ENCODE assay signal across 12 mouse cellular contexts in genomic region chr3:105876022-105876421, GRCm38 (mm10). TPM values are rescaled to one million over a fixed set of nuclear protein-coding genes. Genes with fewer than 3 reads are reported as not detected.
DNase-seq lines count a peak whose midpoint lies in the region; ATAC-seq lines count a peak whose summit lies in the region.
"Had no signal": no experiment of that assay in that cellular context is flagged by ENCODE, and none has a peak within 500 bp of the region (broad histone marks: within the 10 kb centered on the region; RNA-seq: fewer than 3 reads in every experiment).

No protein-coding gene starts in this region.

- H3K27ac ChIP-seq in kidney, embryonic 15.5 days: no peak overlapping the region
- H3K27ac ChIP-seq in liver, embryonic 16.5 days (ENCODE audit: low read length): no peak overlapping the region
- H3K27ac ChIP-seq: left cerebral cortex, adult 2 months; liver, embryonic 14.5 days had no signal

- intact Hi-C loops in gastrocnemius, postnatal 36 days (cut with DNase I): no loop called here

- no peak overlapping the region for H3K4me3 ChIP-seq in kidney, embryonic 15.5 days (replicated peaks)
- no peak overlapping the region for H3K4me3 ChIP-seq in liver, embryonic 16.5 days (ENCODE audit: low read depth, low read length)
- H3K4me3 ChIP-seq: left cerebral cortex, adult 2 months had no signal

- H3K36me3 ChIP-seq in kidney, embryonic 15.5 days: no peaks in the 10 kb centered on the region
- H3K36me3 ChIP-seq in liver, embryonic 16.5 days (ENCODE audit: control insufficient read depth, insufficient read depth): no peaks in the 10 kb centered on the region

- H3K9ac ChIP-seq in kidney, embryonic 15.5 days: no peak overlapping the region
- H3K9ac ChIP-seq in liver, embryonic 16.5 days (ENCODE audit: low read depth, low read length): no peak overlapping the region
- H3K9ac ChIP-seq: liver, embryonic 14.5 days had no signal

- no peaks in the 10 kb centered on the region for H3K9me3 ChIP-seq in kidney, embryonic 15.5 days (replicated peaks)
- no peaks in the 10 kb centered on the region for H3K9me3 ChIP-seq in liver, embryonic 16.5 days (replicated peaks; ENCODE audit: control insufficient read depth, low read length)

- no peak overlapping the region for H3K4me2 ChIP-seq in kidney, embryonic 15.5 days
- H3K4me2 ChIP-seq in liver, embryonic 16.5 days (ENCODE audit: low read depth, low read length): no peak overlapping the region

- peaks cover 10% of the 10 kb centered on the region; the same call in 1 of the 2 replicates for H3K4me1 ChIP-seq in kidney, embryonic 15.5 days
- H3K4me1 ChIP-seq in liver, embryonic 16.5 days (ENCODE audit: control insufficient read depth, low read depth, low read length): no peaks in the 10 kb centered on the region

- no peaks in the 10 kb centered on the region for H3K27me3 ChIP-seq in kidney, embryonic 15.5 days
- no peaks in the 10 kb centered on the region for H3K27me3 ChIP-seq in liver, embryonic 16.5 days (ENCODE audit: control insufficient read depth, insufficient read depth, low read depth, low read length)

- peak; percentile 32 for DNase-seq in gastrocnemius, postnatal 10 days
- no peak for DNase-seq in gastrocnemius, postnatal 36 days
- DNase-seq in kidney, adult 9 months: peak; percentile 24
- peak; percentile 79 for DNase-seq in adrenal gland, postnatal 10 days
- no peak for DNase-seq in urinary bladder, postnatal 14 days (ENCODE audit: low spot score)
- no peak for DNase-seq in spleen, postnatal 14 days (ENCODE audit: low spot score in 2 of 2)
- DNase-seq: B cell, adult 2 months; cerebellum, adult 11 months had no signal

- 64% methylated on average over 5 of the region's 5 CpGs for WGBS in kidney, embryonic 15.5 days
- WGBS in liver, embryonic 16.5 days (ENCODE audit: insufficient replicate concordance): 55% methylated on average over 5 of the region's 5 CpGs

- no peak; the same call in 1 of the 2 replicates for ATAC-seq in kidney, embryonic 15.5 days (replicated peaks; ENCODE audit: low FRiP score)
- peak; percentile 60 for ATAC-seq in liver, embryonic 16.5 days (ENCODE audit: low read depth)

RNA-seq across cellular contexts. Expression of gene Tmigd3, which starts 5.3 kb away (rescaled TPM):
- total RNA-seq in gastrocnemius, postnatal 10 days (2021): under 1 TPM in 1 of 2 experiments, not detected in 1; 0.36 TPM
- total RNA-seq in gastrocnemius, postnatal 36 days (2021): not detected
- 0.18 TPM in 1 of 2 replicates, not detected in the other for polyA plus RNA-seq in kidney, embryonic 15.5 days (2015; fragmentation: Nextera tagmentation; extraction: Ambion mirVana)
- total RNA-seq in adrenal gland, postnatal 10 days (2021): under 1 TPM in 1 of 2 experiments, not detected in 1; 0.33 TPM
- polyA plus RNA-seq in liver, embryonic 16.5 days (2015; fragmentation: Nextera tagmentation; extraction: Ambion mirVana): not detected in 2 replicates

RNA-seq across cellular contexts. Expression of gene Adora3, which starts 5.4 kb away (rescaled TPM):
- under 1 TPM; 0.19 to 0.29 TPM for total RNA-seq in gastrocnemius, postnatal 10 days (2021)
- total RNA-seq in gastrocnemius, postnatal 36 days (2021): not detected
- not detected in 2 replicates for polyA plus RNA-seq in kidney, embryonic 15.5 days (2015; fragmentation: Nextera tagmentation; extraction: Ambion mirVana)
- total RNA-seq in adrenal gland, postnatal 10 days (2021): under 1 TPM in 1 of 2 experiments, not detected in 1; 0.54 TPM
- 0.48 and 0.77 TPM in 2 replicates for polyA plus RNA-seq in liver, embryonic 16.5 days (2015; fragmentation: Nextera tagmentation; extraction: Ambion mirVana)

RNA-seq across cellular contexts. Expression of gene I830077J02Rik, which starts 56.4 kb away (rescaled TPM):
- total RNA-seq in gastrocnemius, postnatal 10 days (2021): under 1 TPM; 0.35 to 0.52 TPM
- under 1 TPM in 1 of 2 experiments, not detected in 1; 0.26 TPM for total RNA-seq in gastrocnemius, postnatal 36 days (2021)
- polyA plus RNA-seq in kidney, embryonic 15.5 days (2015; fragmentation: Nextera tagmentation; extraction: Ambion mirVana): 0.24 and 0.53 TPM in 2 replicates
- 1 to 10 TPM; 1.6 TPM for total RNA-seq in adrenal gland, postnatal 10 days (2021)
- 2.4 and 2.9 TPM in 2 replicates for polyA plus RNA-seq in liver, embryonic 16.5 days (2015; fragmentation: Nextera tagmentation; extraction: Ambion mirVana)

Comparison
In these comparisons a context has a peak if more than half of its experiments do, and no peak if none do; other contexts are left out.
1. DNase-seq: peak in gastrocnemius, postnatal 10 days (single experiment), kidney, adult 9 months (single experiment) and adrenal gland, postnatal 10 days (single experiment); none in gastrocnemius, postnatal 36 days (0 of 2), urinary bladder, postnatal 14 days (single experiment) and spleen, postnatal 14 days (0 of 2).